Mouse (Mus musculus) lung, postnatal 36 days (tissue): Measurements from ENCODE around the gene Gm9936.
A peak's percentile ranks its signal among the peaks of the same experiment; 100 is the strongest.
"Not testable (repeated sequence)": the region's sequence is repeated elsewhere in the genome, so short reads cannot be mapped to it uniquely, and the experiment has no call there.

Source experiments
- DNase-seq: peaks from one replicate; pipeline ENCODE4 v3.0.0; 2022; ENCODE audit warnings: mixed read lengths

The Gm9936 gene

DNA sequence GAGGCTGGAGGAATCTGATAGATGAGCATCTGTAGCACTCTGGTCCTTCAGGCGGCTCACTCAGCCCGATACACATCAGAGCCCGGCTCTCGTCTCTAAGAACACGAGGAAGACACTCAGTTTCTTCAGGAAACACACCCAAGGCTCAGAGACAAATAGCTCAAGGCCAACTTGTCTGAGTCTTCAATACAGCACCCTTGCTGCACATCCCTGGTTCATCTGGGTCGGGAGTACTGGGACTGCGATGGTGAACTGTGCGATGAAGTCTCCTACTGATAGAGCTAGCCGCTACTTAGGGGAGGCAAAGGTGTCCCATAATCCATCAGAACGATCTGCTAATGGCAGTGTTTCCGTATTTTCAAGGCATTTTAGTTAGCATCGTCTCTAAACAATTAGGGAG, at the start of gene Gm9936:
Gm9936 (minus strand) TSS at position 101 of the 400 bp plus-strand sequence.
- no peak for DNase-seq

GRCm38 (mm10) chr5:114902413-114902812, 43.9 kb upstream of the Gm9936 start:
- peak; percentile 73 for DNase-seq

GRCm38 (mm10) chr5:114898857-114899256, 40.4 kb upstream of the Gm9936 start:
- no peak for DNase-seq

DNA sequence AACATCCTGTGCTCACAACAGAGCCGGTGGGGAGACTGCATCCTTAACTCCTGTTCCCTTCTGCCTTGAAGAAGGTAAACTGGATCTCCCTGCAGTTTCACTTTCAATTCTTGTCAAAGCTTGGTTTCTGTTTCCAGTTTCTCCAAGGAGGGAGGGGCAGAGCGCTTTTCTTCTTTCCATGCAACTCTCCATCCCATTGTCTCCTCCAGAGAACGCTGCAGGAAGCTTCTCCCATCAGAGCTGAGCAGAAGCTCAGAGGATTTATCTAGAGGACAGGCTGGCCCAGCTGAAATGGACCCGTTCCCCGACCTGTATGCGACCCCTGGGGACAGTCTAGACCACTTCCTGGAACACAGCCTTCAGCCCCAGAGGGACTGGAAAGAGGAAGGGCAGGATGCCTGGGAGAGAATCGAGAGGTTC, 38.9 kb upstream of the Gm9936 start:
- peak; percentile 72 for DNase-seq

- DNase-seq, result no peak
Observed at GRCm38 (mm10) chr5:114896688-114897373, 38.3 kb upstream of the Gm9936 start, which contains the start of gene Oasl2. Oasl2 (plus strand) TSS chr5:114896936.

DNA sequence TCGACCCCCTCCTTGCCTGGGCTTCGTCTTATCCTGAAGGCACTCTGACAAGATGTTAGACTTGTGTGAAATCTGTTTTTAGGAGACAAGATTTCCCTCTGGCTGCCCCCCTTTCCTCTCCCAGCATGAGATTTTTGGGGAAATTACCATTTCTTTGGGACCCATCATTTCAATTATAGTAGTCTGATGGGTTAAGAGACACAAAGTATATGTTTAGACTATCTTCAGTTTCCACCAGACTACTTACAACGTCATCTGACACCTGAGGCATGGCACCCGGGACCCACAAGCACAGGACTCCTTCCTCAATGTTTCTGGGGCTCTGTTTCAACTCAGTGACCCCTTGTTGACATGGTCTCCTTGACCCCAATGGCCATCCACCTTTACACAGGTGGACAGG, 37.1 kb upstream of the Gm9936 start:
- no peak for DNase-seq

DNA sequence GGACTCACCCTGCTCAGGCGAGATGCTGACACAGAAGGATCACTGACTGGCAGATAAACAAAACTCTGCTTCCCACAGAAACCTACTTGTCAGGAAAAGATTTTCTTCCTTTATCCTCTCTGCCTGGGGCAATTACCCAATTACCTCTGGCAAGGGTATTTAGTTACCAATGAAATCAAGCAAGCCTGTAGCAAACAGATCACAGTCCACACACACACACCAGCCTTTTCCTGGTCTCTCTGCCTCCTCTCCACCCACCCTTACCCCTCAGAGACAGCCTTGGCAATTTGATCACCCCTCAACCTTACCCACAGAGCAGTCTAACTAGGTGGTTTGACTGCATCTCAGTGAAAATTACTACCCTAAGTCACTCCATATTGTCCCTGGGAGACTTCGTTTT, 30.5 kb upstream of the Gm9936 start:
- DNase-seq, result no peak

GRCm38 (mm10) chr5:114886801-114887200, 28.3 kb upstream of the Gm9936 start:
- no peak for DNase-seq

GRCm38 (mm10) chr5:114883022-114883421, 24.5 kb upstream of the Gm9936 start:
- DNase-seq, result no peak

DNA sequence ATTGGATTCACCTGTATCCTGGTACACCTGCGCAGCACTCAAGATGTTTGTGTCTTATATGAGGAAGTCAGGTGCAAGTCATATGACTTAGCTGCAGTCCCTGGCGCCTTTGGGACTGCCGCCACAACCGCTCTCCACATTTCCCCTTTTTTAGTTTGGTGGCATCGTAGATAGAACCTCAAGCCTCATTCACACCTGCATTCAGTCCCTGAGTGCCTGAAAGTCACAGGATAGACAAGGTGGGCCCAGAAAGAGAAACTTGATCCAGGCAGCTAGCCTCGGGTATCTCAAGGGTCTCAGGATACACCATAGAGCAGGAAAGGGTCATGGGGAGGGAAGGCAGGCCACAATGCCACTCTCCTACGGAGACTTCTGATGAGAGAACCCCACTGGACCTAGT, 23.8 kb upstream of the Gm9936 start:
- DNase-seq, result not testable (repeated sequence)

- no peak for DNase-seq
Observed at GRCm38 (mm10) chr5:114879399-114879798, 20.9 kb upstream of the Gm9936 start.

- DNase-seq, result no peak
Observed at GRCm38 (mm10) chr5:114877487-114877886, 19.0 kb upstream of the Gm9936 start.

DNA sequence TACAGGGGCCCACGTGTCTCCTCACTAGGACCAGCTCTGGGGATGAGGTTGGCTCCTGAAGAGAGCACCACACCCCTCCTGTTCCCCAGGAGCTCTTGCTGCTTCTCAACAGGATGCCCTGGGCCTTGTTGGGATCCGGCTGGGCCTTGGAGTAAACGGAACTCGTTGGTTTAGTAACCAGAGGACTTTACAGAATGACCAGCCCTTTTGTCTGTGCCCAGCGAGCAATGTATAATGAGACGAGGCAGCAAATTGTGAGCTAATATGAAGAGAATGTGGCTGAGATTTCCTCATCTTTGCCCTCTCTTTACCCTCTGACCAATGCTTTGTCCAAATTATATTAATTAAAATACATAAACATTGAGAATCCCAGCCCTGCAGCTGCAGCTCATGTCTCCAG, 17.8 kb upstream of the Gm9936 start:
- no peak for DNase-seq

GRCm38 (mm10) chr5:114875858-114876257, 17.4 kb upstream of the Gm9936 start:
- DNase-seq, result peak; percentile 40

DNA sequence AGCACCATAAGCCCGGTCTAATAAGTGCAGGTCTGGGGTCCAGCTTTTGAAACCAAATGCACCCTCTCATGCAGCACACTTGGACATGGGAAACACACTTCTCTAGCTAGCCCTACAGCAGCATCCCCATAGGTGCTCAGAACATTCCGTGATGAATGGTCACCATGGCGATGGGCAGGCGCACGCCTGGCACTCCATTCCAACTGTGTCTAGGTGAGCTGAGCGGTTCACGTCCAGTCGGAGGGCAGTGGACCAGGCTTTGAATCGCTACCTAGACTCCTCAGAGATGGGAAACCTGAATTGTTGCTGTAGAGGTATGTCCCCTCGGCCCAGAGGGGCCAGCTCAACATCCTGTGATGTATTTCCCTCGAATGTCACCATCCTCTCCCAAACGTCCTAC, 6.8 kb upstream of the Gm9936 start:
- no peak for DNase-seq

GRCm38 (mm10) chr5:114864813-114865212, 6.3 kb upstream of the Gm9936 start:
- DNase-seq, result no peak

- DNase-seq, result no peak
Observed at GRCm38 (mm10) chr5:114861730-114862129, 3.2 kb upstream of the Gm9936 start.

DNA sequence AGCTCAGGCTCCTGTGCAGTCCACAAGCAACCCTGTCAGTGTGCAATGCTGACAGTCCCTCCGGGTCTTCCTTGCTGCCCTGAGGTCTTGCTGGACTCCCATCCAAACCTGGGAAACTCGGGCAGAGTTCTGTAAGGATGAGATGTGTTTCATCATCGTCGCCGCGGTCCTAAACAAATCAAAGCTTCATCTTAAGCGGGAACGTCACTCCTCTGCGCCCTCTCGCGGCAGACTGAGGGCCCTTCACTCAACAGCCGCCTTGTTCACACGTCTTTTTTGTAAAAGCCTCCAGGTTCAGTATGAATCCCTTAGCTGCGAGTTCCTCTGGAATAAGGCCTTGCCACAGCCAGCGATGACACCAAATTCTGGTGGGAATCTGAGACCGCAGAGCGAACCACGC, 771 bp upstream of the Gm9936 start:
- peak; percentile 84 for DNase-seq

GRCm38 (mm10) chr5:114853364-114853763, 5.1 kb downstream of the Gm9936 start, which contains the start of gene 4930519G04Rik:
4930519G04Rik (plus strand) TSS chr5:114853664.
- not testable (repeated sequence) for DNase-seq

GRCm38 (mm10) chr5:114851565-114852236, 6.8 kb downstream of the Gm9936 start:
- DNase-seq, result no peak

GRCm38 (mm10) chr5:114844371-114844770, 14.1 kb downstream of the Gm9936 start:
- not testable (repeated sequence) for DNase-seq

DNA sequence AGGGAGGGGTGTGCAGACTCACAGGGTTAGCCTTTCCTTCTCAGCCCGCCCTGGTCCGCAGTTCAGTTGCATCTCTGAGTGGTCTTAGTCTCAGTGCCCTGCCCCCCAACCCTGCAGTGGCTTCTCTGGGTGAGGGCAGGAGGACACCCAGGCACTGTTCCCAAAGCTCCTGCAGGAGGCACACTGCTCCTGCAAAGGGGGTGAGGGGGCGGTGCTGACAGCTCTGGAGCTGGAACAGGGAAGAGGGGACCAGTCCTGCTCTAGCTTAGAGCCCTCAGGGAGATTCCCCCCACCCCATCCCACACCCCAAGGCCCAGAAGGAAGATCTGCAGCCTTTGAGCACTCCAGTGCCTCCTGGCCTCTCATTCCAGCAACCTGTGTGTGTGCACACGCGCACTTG, 15.8 kb downstream of the Gm9936 start:
- DNase-seq, result no peak

DNA sequence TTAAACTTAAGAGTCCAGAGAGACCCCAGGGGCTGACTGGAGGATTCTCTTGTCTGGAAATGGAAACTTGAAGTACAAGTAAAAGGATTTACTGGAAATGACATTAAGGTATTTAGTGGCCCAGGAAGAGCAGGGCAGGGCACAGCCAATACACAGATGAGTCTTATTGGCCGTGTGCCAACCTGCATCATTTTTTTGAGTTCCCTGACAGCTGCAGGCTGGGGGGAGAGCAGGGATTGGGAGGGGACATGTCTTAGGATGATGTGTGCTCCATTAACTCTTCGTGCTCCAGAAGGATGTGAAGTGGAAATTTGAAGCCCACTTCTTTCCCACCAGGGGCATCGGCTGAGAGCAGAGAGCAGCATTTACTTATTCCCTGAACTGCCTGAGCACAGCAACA, 16.3 kb downstream of the Gm9936 start:
- DNase-seq, result not testable (repeated sequence)

DNA sequence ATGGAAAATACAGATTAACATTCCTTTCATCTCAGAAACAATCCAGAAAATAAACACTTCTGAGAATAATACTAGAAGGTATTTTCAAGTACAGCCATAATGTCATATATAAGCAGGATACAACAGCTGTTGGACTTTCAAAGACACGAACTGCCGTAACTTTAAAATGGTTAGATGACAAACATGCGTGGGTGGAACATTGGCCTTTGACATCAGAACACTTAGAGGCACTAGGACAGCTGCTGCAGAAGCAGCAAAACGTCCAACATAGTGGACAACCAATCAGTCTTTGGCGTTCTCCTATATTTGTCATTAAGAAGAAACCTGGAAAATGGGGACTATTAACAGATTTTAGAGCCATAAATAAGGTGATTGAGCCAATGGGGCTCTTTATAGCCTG, 18.0 kb downstream of the Gm9936 start:
- DNase-seq, result not testable (repeated sequence)
